In genomic region chr2:166636867-166637672, GRCm38 (mm10) we compare ENCODE assay signal across 10 mouse cellular contexts.
DNase-seq lines count a peak whose midpoint lies in the region; ATAC-seq lines count a peak whose summit lies in the region.
"Had no signal": no experiment of that assay in that cellular context is flagged by ENCODE, and none has a peak within 500 bp of the region (broad histone marks: within the 10 kb centered on the region; RNA-seq: fewer than 3 reads in every experiment).

No protein-coding gene starts in this region.

- no peak overlapping the region for H3K9ac ChIP-seq in forebrain, embryonic 13.5 days
- H3K9ac ChIP-seq in kidney, embryonic 16.5 days (replicated peaks; ENCODE audit: low read length) = no peak overlapping the region
- H3K9ac ChIP-seq in midbrain, embryonic 16.5 days (ENCODE audit: low read depth, low read length) = no peak overlapping the region
- no peak overlapping the region for H3K9ac ChIP-seq in heart, embryonic 12.5 days
- H3K9ac ChIP-seq: limb, embryonic 13.5 days had no signal

- H3K4me1 ChIP-seq in forebrain, embryonic 13.5 days = peaks cover 34% of the 10 kb centered on the region
- H3K4me1 ChIP-seq in kidney, embryonic 16.5 days (ENCODE audit: insufficient read depth, low read length) = peaks cover 10% of the 10 kb centered on the region
- peaks cover 7% of the 10 kb centered on the region for H3K4me1 ChIP-seq in midbrain, embryonic 16.5 days (ENCODE audit: control insufficient read depth, insufficient read depth, low read length)
- H3K4me1 ChIP-seq in heart, embryonic 12.5 days (replicated peaks) = peaks cover 14% of the 10 kb centered on the region
- H3K4me1 ChIP-seq: limb, embryonic 13.5 days had no signal

- 45% methylated on average over 17 of the region's 17 CpGs for WGBS in forebrain, embryonic 13.5 days
- 37% methylated on average over 17 of the region's 17 CpGs for WGBS in kidney, embryonic 16.5 days
- WGBS in midbrain, embryonic 16.5 days = 54% methylated on average over 17 of the region's 17 CpGs
- WGBS in heart, embryonic 12.5 days = 85% methylated on average over 17 of the region's 17 CpGs

- no peaks in the 10 kb centered on the region for H3K27me3 ChIP-seq in forebrain, embryonic 13.5 days
- no peaks in the 10 kb centered on the region for H3K27me3 ChIP-seq in kidney, embryonic 16.5 days (ENCODE audit: insufficient read depth, low read length)
- no peaks in the 10 kb centered on the region for H3K27me3 ChIP-seq in midbrain, embryonic 16.5 days (ENCODE audit: control insufficient read depth, insufficient read depth, low read depth, low read length)
- no peaks in the 10 kb centered on the region for H3K27me3 ChIP-seq in heart, embryonic 12.5 days (replicated peaks)
- H3K27me3 ChIP-seq: limb, embryonic 13.5 days had no signal

- no peaks in the 10 kb centered on the region for H3K9me3 ChIP-seq in forebrain, embryonic 13.5 days (replicated peaks)
- H3K9me3 ChIP-seq in kidney, embryonic 16.5 days (ENCODE audit: low read length) = no peaks in the 10 kb centered on the region
- H3K9me3 ChIP-seq in midbrain, embryonic 16.5 days (replicated peaks; ENCODE audit: control insufficient read depth, low read length, poor library complexity, severe bottlenecking) = no peaks in the 10 kb centered on the region
- H3K9me3 ChIP-seq in heart, embryonic 12.5 days (replicated peaks) = no peaks in the 10 kb centered on the region
- H3K9me3 ChIP-seq: limb, embryonic 13.5 days had no signal

- H3K4me3 ChIP-seq in forebrain, embryonic 13.5 days = no peak overlapping the region
- H3K4me3 ChIP-seq in kidney, embryonic 16.5 days (ENCODE audit: low read length) = no peak overlapping the region
- no peak overlapping the region for H3K4me3 ChIP-seq in midbrain, embryonic 16.5 days (ENCODE audit: low read depth, low read length)
- H3K4me3 ChIP-seq in heart, embryonic 12.5 days = no peak overlapping the region
- H3K4me3 ChIP-seq: erythroblast, embryonic 14.5 days; limb, embryonic 13.5 days had no signal

- peak; percentile 85 for DNase-seq in cerebellum, adult 9-10 months
- no peak for DNase-seq in spleen, adult 12 weeks (ENCODE audit: low spot score)
- no peak for DNase-seq in gastrocnemius, postnatal 25 days
- DNase-seq in adrenal gland, postnatal 4 days (ENCODE audit: low spot score in 2 of 2) = no peak

- ATAC-seq in forebrain, embryonic 13.5 days = peak; percentile 87
- peak; percentile 49; the same call in 1 of the 2 replicates for ATAC-seq in kidney, embryonic 16.5 days (ENCODE audit: low FRiP score, low TSS enrichment)
- ATAC-seq in midbrain, embryonic 16.5 days = 0 out of 2 replicates have a peak, but pooled peaks have one; percentile 58
- no peak for ATAC-seq in heart, embryonic 12.5 days (ENCODE audit: insufficient number of reproducible peaks, low FRiP score)

- H3K27ac ChIP-seq in forebrain, embryonic 13.5 days = peak overlapping the region; percentile 73
- H3K27ac ChIP-seq in kidney, embryonic 16.5 days (ENCODE audit: low read length) = no peak overlapping the region
- H3K27ac ChIP-seq in midbrain, embryonic 16.5 days (ENCODE audit: low read length) = no peak overlapping the region
- no peak overlapping the region for H3K27ac ChIP-seq in heart, embryonic 12.5 days (ENCODE audit: poor library complexity, severe bottlenecking)
- H3K27ac ChIP-seq: limb, embryonic 13.5 days had no signal

- no peak overlapping the region for H3K4me2 ChIP-seq in forebrain, embryonic 13.5 days
- no peak overlapping the region for H3K4me2 ChIP-seq in kidney, embryonic 16.5 days (replicated peaks; ENCODE audit: low read depth, low read length)
- H3K4me2 ChIP-seq in midbrain, embryonic 16.5 days (ENCODE audit: low read length) = no peak overlapping the region
- no peak overlapping the region for H3K4me2 ChIP-seq in heart, embryonic 12.5 days
- H3K4me2 ChIP-seq: limb, embryonic 13.5 days had no signal

- H3K36me3 ChIP-seq in forebrain, embryonic 13.5 days (ENCODE audit: poor library complexity, severe bottlenecking) = peaks cover 32% of the 10 kb centered on the region
- 0 out of 2 replicates have a peak, but pooled peaks cover 6% of the 10 kb centered on the region for H3K36me3 ChIP-seq in kidney, embryonic 16.5 days (ENCODE audit: insufficient read depth, low read length)
- peaks cover 3% of the 10 kb centered on the region; the same call in 1 of the 2 replicates for H3K36me3 ChIP-seq in midbrain, embryonic 16.5 days (ENCODE audit: control insufficient read depth, insufficient read depth, low read length)
- H3K36me3 ChIP-seq in heart, embryonic 12.5 days = peaks cover 9% of the 10 kb centered on the region
